Mouse (Mus musculus) bone marrow, adult 2 months (tissue): ENCODE measurements around the gene Orc4.

Source experiments
- CTCF ChIP-seq: fragments of 200-500 bp; IDR thresholded peaks from 2 replicates; pipeline ENCODE4 v1.5.1; 2011; ENCODE audit warnings: low read length, control low read depth; ENCODE audit not compliant: control insufficient read depth, insufficient read depth
- POLR2A ChIP-seq: fragments of 200-500 bp; IDR thresholded peaks from 2 replicates; pipeline ENCODE4 v1.6.1; 2011; ENCODE audit warnings: low read depth, mild to moderate bottlenecking, control low read depth, low read length, borderline replicate concordance; ENCODE audit not compliant: control insufficient read depth

GRCm38 (mm10) chr2:48956591-48956990, 6.5 kb upstream of the Orc4 start:
- TF ChIP-seq CTCF (no peak), POLR2A (no peak)
